Mouse (Mus musculus) liver, embryonic 15.5 days (tissue): ENCODE data around the gene Snx19. TPM values are rescaled to one million over a fixed set of nuclear protein-coding genes. Genes with fewer than 3 reads are reported as not detected.

Experiments used
- ATAC-seq: fragments of 200-750 bp; cut with Nextera tagmentation; 2 replicates; pipeline ENCODE4 v1.8.0; 2017; ENCODE audit warnings: moderate number of reproducible peaks, mild to moderate bottlenecking, moderate library complexity; ENCODE audit not compliant: insufficient read depth
- H3K27ac ChIP-seq: fragments of 300-500 bp; sonication (generic); replicated peaks from 2 replicates; pipeline ENCODE4 v1.5.1; 2015; ENCODE audit warnings: mild to moderate bottlenecking, inconsistent platforms
- H3K27me3 ChIP-seq: fragments of 300-500 bp; sonication (generic); 2 replicates; pipeline ENCODE4 v1.6.1; 2015; ENCODE audit warnings: mild to moderate bottlenecking, inconsistent platforms
- H3K36me3 ChIP-seq: fragments of 300-500 bp; sonication (generic); replicated peaks from 2 replicates; pipeline ENCODE4 v1.6.1; 2015; ENCODE audit warnings: moderate library complexity, mild to moderate bottlenecking, inconsistent platforms
- H3K4me1 ChIP-seq: fragments of 300-500 bp; sonication (generic); replicated peaks from 2 replicates; pipeline ENCODE4 v1.6.1; 2015; ENCODE audit warnings: inconsistent platforms
- H3K4me2 ChIP-seq: fragments of 300-500 bp; sonication (generic); 2 replicates; pipeline ENCODE4 v1.6.1; 2015; ENCODE audit warnings: moderate library complexity, mild to moderate bottlenecking, inconsistent platforms
- H3K4me3 ChIP-seq: fragments of 300-500 bp; sonication (generic); replicated peaks from 2 replicates; pipeline ENCODE4 v1.5.1; 2015; ENCODE audit warnings: mild to moderate bottlenecking, inconsistent platforms
- H3K9ac ChIP-seq: fragments of 300-500 bp; sonication (generic); 2 replicates; pipeline ENCODE4 v1.6.1; 2015; ENCODE audit warnings: moderate library complexity, mild to moderate bottlenecking, inconsistent platforms
- H3K9me3 ChIP-seq: fragments of 300-500 bp; sonication (generic); replicated peaks from 2 replicates; pipeline ENCODE4 v1.6.1; 2016; ENCODE audit warnings: inconsistent platforms
- WGBS: fragments of 180-500 bp; shearing (Covaris S2); methylation state at CpG from one replicate; pipeline ENCODE4 v1.1.7; 2015; ENCODE audit warnings: mixed read lengths; ENCODE audit not compliant: insufficient replicate concordance; 5-methylcytosine and 5-hydroxymethylcytosine counted together
- polyA plus RNA-seq: library from polyadenylated mRNA; unstranded; fragments of >200 nt; fragmentation: Nextera tagmentation; extraction: Ambion mirVana; gene quantifications from 2 replicates; pipeline ENCODE4 v1.2.1, GENCODE M21; 2015

The Snx19 gene
- polyA plus RNA-seq, 1 experiment from 2014 or later, result 4.2 TPM

GRCm38 (mm10) chr9:30445232-30446085, 18.6 kb downstream of the Snx19 start:
- no peak for ATAC-seq
- H3K4me2 ChIP-seq, result no peak overlapping the region
- peaks cover 25% of the 10 kb centered on the region for H3K36me3 ChIP-seq
- H3K4me1 ChIP-seq, result no peaks in the 10 kb centered on the region
- no peak overlapping the region for H3K27ac ChIP-seq
- no peak overlapping the region for H3K9ac ChIP-seq
- H3K27me3 ChIP-seq, result no peaks in the 10 kb centered on the region
- WGBS, result 65% methylated on average over 14 of the region's 14 CpGs
- no peaks in the 10 kb centered on the region for H3K9me3 ChIP-seq
- no peak overlapping the region for H3K4me3 ChIP-seq

GRCm38 (mm10) chr9:30446126-30446525, 19.2 kb downstream of the Snx19 start:
- no peaks in the 10 kb centered on the region for H3K27me3 ChIP-seq
- H3K27ac ChIP-seq, result no peak overlapping the region
- H3K4me3 ChIP-seq, result no peak overlapping the region
- H3K4me1 ChIP-seq, result no peaks in the 10 kb centered on the region
- ATAC-seq, result no peak
- peaks cover 21% of the 10 kb centered on the region for H3K36me3 ChIP-seq
- H3K9me3 ChIP-seq, result no peaks in the 10 kb centered on the region
- 67% methylated on average over 1 of the region's 1 CpGs for WGBS
- no peak overlapping the region for H3K4me2 ChIP-seq
- H3K9ac ChIP-seq, result no peak overlapping the region

- Histone ChIP-seq H3K4me3 (no peak overlapping the region), H3K4me1 (no peaks in the 10 kb centered on the region), H3K4me2 (no peak overlapping the region), H3K27me3 (no peaks in the 10 kb centered on the region), H3K9ac (no peak overlapping the region), H3K9me3 (no peaks in the 10 kb centered on the region), H3K36me3 (peaks cover 16% of the 10 kb centered on the region), H3K27ac (no peak overlapping the region)
- ATAC-seq, result no peak
- WGBS, result 44% methylated on average over 4 of the region's 4 CpGs
These were observed 21.6 kb downstream of the Snx19 start for GRCm38 (mm10) chr9:30448459-30448858.

- H3K27ac ChIP-seq, result no peak overlapping the region
- ATAC-seq, result no peak
- H3K4me3 ChIP-seq, result no peak overlapping the region
- no peaks in the 10 kb centered on the region for H3K27me3 ChIP-seq
- no peak overlapping the region for H3K9ac ChIP-seq
- no peaks in the 10 kb centered on the region for H3K9me3 ChIP-seq
- WGBS, result 50% methylated on average over 2 of the region's 2 CpGs
- no peaks in the 10 kb centered on the region for H3K4me1 ChIP-seq
- peaks cover 17% of the 10 kb centered on the region for H3K36me3 ChIP-seq
- H3K4me2 ChIP-seq, result no peak overlapping the region
These were observed 23.0 kb downstream of the Snx19 start for GRCm38 (mm10) chr9:30449862-30450261.

GRCm38 (mm10) chr9:30450834-30451233, 23.9 kb downstream of the Snx19 start:
- no peaks in the 10 kb centered on the region for H3K4me1 ChIP-seq
- no peak overlapping the region for H3K9ac ChIP-seq
- H3K9me3 ChIP-seq, result no peaks in the 10 kb centered on the region
- ATAC-seq, result no peak
- H3K27me3 ChIP-seq, result no peaks in the 10 kb centered on the region
- peaks cover 17% of the 10 kb centered on the region for H3K36me3 ChIP-seq
- H3K4me2 ChIP-seq, result no peak overlapping the region
- H3K27ac ChIP-seq, result no peak overlapping the region
- no peak overlapping the region for H3K4me3 ChIP-seq
- 60% methylated on average over 2 of the region's 2 CpGs for WGBS

GRCm38 (mm10) chr9:30454527-30454926, 27.6 kb downstream of the Snx19 start:
- no peak overlapping the region for H3K4me2 ChIP-seq
- no peak overlapping the region for H3K4me3 ChIP-seq
- H3K27ac ChIP-seq, result no peak overlapping the region
- 51% methylated on average over 2 of the region's 2 CpGs for WGBS
- no peaks in the 10 kb centered on the region for H3K9me3 ChIP-seq
- ATAC-seq, result no peak
- H3K9ac ChIP-seq, result no peak overlapping the region
- H3K36me3 ChIP-seq, result peaks cover 13% of the 10 kb centered on the region; the same call in 1 of the 2 replicates
- H3K4me1 ChIP-seq, result no peaks in the 10 kb centered on the region
- H3K27me3 ChIP-seq, result no peaks in the 10 kb centered on the region

GRCm38 (mm10) chr9:30456250-30456649, 29.3 kb downstream of the Snx19 start:
- WGBS, result 46% methylated on average over 6 of the region's 6 CpGs
- H3K4me2 ChIP-seq, result no peak overlapping the region

GRCm38 (mm10) chr9:30460501-30460900, 33.6 kb downstream of the Snx19 start:
- Histone ChIP-seq H3K36me3 (peaks cover 22% of the 10 kb centered on the region), H3K4me3 (no peak overlapping the region), H3K27me3 (no peaks in the 10 kb centered on the region), H3K9me3 (no peaks in the 10 kb centered on the region), H3K9ac (no peak overlapping the region), H3K4me2 (no peak overlapping the region), H3K4me1 (no peaks in the 10 kb centered on the region), H3K27ac (no peak overlapping the region)
- WGBS, result 65% methylated on average over 8 of the region's 8 CpGs
- ATAC-seq, result no peak

More at GRCm38 (mm10) chr9:30456250-30456649, 29.3 kb downstream of the Snx19 start:
- ATAC-seq, result no peak
- H3K9me3 ChIP-seq, result no peaks in the 10 kb centered on the region
- no peak overlapping the region for H3K4me3 ChIP-seq
- no peaks in the 10 kb centered on the region for H3K4me1 ChIP-seq
- H3K27me3 ChIP-seq, result no peaks in the 10 kb centered on the region
- peaks cover 11% of the 10 kb centered on the region; the same call in 1 of the 2 replicates for H3K36me3 ChIP-seq
- no peak overlapping the region for H3K9ac ChIP-seq
- H3K27ac ChIP-seq, result no peak overlapping the region

- Histone ChIP-seq H3K27me3 (no peaks in the 10 kb centered on the region), H3K4me1 (no peaks in the 10 kb centered on the region), H3K4me3 (no peak overlapping the region), H3K27ac (no peak overlapping the region), H3K9me3 (no peaks in the 10 kb centered on the region), H3K4me2 (no peak overlapping the region), H3K9ac (no peak overlapping the region), H3K36me3 (peaks cover 26% of the 10 kb centered on the region)
- WGBS, result 72% methylated on average over 4 of the region's 4 CpGs
- no peak for ATAC-seq
These were observed 37.8 kb downstream of the Snx19 start for GRCm38 (mm10) chr9:30464661-30465060.

- H3K4me3 ChIP-seq, result no peak overlapping the region
- whole genome bisulfite sequencing, result 41% methylated on average over 4 of the region's 4 CpGs
- no peak for ATAC-seq
These were observed 53.1 kb downstream of the Snx19 start for GRCm38 (mm10) chr9:30480043-30480442.

GRCm38 (mm10) chr9:30480464-30480863, 53.6 kb downstream of the Snx19 start:
- no peaks in the 10 kb centered on the region for H3K36me3 ChIP-seq
- no peak for ATAC-seq
- H3K4me2 ChIP-seq, result no peak overlapping the region
- H3K27me3 ChIP-seq, result no peaks in the 10 kb centered on the region
- no peak overlapping the region for H3K27ac ChIP-seq
- no peaks in the 10 kb centered on the region for H3K9me3 ChIP-seq
- H3K9ac ChIP-seq, result no peak overlapping the region
- no peaks in the 10 kb centered on the region for H3K4me1 ChIP-seq
- WGBS, result 2% methylated on average over 6 of the region's 6 CpGs
- H3K4me3 ChIP-seq, result no peak overlapping the region

More at GRCm38 (mm10) chr9:30480043-30480442, 53.1 kb downstream of the Snx19 start:
- Histone ChIP-seq H3K36me3 (no peaks in the 10 kb centered on the region), H3K9ac (no peak overlapping the region), H3K4me2 (no peak overlapping the region), H3K4me1 (no peaks in the 10 kb centered on the region), H3K27me3 (no peaks in the 10 kb centered on the region), H3K27ac (no peak overlapping the region), H3K9me3 (no peaks in the 10 kb centered on the region)
